In the genomic region with DNA sequence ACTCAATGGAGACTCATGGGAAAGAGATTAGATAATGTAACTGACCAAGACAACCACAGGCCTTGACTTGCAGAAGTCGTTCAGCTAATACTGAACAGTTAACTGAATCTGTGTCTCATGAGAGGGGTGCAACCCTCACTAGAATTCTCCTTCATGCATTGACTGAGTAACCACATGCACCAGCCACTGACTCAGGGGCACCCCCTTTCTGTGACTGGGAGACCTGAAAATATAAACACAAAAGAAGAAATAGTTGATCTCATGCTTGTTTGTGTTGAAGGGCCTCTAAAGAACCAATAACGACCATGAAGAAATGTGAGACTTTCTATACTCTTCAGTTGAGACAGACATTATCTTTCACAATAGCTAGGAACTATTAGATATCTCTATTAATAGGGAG, we compare ENCODE assay signal across 18 mouse cellular contexts. TPM values are rescaled to one million over a fixed set of nuclear protein-coding genes. Genes with fewer than 3 reads are reported as not detected.
"Had no signal": no experiment of that assay in that cellular context is flagged by ENCODE, and none has a peak within 500 bp of the region (broad histone marks: within the 10 kb centered on the region; RNA-seq: fewer than 3 reads in every experiment).

No protein-coding gene starts in this region.

- ATAC-seq: midbrain, embryonic 13.5 days had no signal

- H3K27ac ChIP-seq: kidney, embryonic 15.5 days; left cerebral cortex, adult 2 months; limb, embryonic 10.5 days; liver, embryonic 15.5 days; lung, embryonic 15.5 days; midbrain, embryonic 13.5 days; neural tube, embryonic 12.5 days had no signal

- H3K4me1 ChIP-seq: kidney, embryonic 15.5 days; limb, embryonic 10.5 days; liver, embryonic 15.5 days; lung, embryonic 15.5 days; midbrain, embryonic 13.5 days; neural tube, embryonic 12.5 days had no signal

- DNase-seq: kidney, adult 2 months; kidney, postnatal 36 days; retina, postnatal 1 day; right cerebral cortex, postnatal 4 days; spleen, adult 18-20 months; thymus, adult 2 months; thymus, postnatal 36 days had no signal

- H3K9me3 ChIP-seq: kidney, embryonic 15.5 days; limb, embryonic 10.5 days; liver, embryonic 15.5 days; lung, embryonic 15.5 days; midbrain, embryonic 13.5 days; neural tube, embryonic 12.5 days had no signal

- H3K9ac ChIP-seq: kidney, embryonic 15.5 days; liver, embryonic 15.5 days; lung, embryonic 15.5 days; midbrain, embryonic 13.5 days; neural tube, embryonic 12.5 days had no signal

- H3K36me3 ChIP-seq: kidney, embryonic 15.5 days; limb, embryonic 10.5 days; liver, embryonic 15.5 days; lung, embryonic 15.5 days; midbrain, embryonic 13.5 days; neural tube, embryonic 12.5 days had no signal

- H3K4me2 ChIP-seq: kidney, embryonic 15.5 days; liver, embryonic 11.5 days; liver, embryonic 15.5 days; lung, embryonic 15.5 days; midbrain, embryonic 13.5 days; neural tube, embryonic 12.5 days had no signal

- H3K4me3 ChIP-seq: kidney, embryonic 15.5 days; left cerebral cortex, adult 2 months; limb, embryonic 10.5 days; liver, embryonic 15.5 days; lung, embryonic 15.5 days; midbrain, embryonic 13.5 days; neural tube, embryonic 12.5 days had no signal

- H3K27me3 ChIP-seq: kidney, embryonic 15.5 days; liver, embryonic 15.5 days; lung, embryonic 15.5 days; midbrain, embryonic 13.5 days; neural tube, embryonic 12.5 days had no signal

RNA-seq across cellular contexts. Expression of a gene that starts 10.9 kb away (rescaled TPM):
- total RNA-seq: megakaryocyte progenitor cell, adult 5-6 weeks; monocyte, adult 5-6 weeks; neutrophil, adult 5-6 weeks had no signal
